Mouse (Mus musculus) small intestine, adult 2 months (tissue): ENCODE measurements at regions not wholly inside any gene's neighbourhood (a gene's known extent, or its start where the extent isn't known, plus 50 kb on each side); places are given as distances from the start of the nearest gene placed in this dataset.

Experiments used
- CTCF ChIP-seq: fragments of 200-500 bp; IDR thresholded peaks from 2 replicates; pipeline ENCODE4 v1.5.1; 2012; ENCODE audit warnings: low read depth, mild to moderate bottlenecking, control low read depth, inconsistent platforms, low read length, moderate library complexity, mixed read lengths; ENCODE audit not compliant: insufficient replicate concordance, insufficient read length; ENCODE audit errors: extremely low read depth
- POLR2A ChIP-seq: fragments of 200-500 bp; IDR thresholded peaks from 2 replicates; pipeline ENCODE4 v1.6.1; 2012; ENCODE audit warnings: low read depth, mild to moderate bottlenecking, control low read depth, inconsistent platforms, low read length, moderate library complexity

DNA sequence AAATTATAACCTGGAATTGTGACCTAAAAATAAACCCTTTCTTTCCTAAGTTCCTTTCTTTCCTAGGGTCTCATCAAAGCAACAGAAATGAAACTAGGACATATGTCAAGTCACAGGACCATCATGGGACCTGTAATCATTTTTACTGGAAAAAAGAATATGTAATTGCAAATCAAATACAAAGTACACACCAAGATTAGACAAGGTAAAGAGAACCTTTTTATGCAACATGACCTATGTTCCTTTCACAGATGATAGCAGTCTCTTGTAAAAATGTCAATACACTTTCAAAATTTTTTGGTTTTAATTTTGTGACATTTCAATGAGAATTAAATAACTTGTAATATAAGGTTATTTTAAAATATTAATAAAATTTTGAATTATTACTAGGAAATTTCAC is 175.7 kb upstream of the A1bg start:
- TF ChIP-seq POLR2A (no peak), CTCF (no peak)
